Mouse (Mus musculus): ENCODE measurements around the gene Phc1.

Gene Phc1

GRCm38 (mm10) chr6:122295242-122295641 is 45.1 kb downstream of the Phc1 start:
- DNase-seq (ENCODE audit: low spot score) = no peak

GRCm38 (mm10) chr6:122294290-122294689 is 46.1 kb downstream of the Phc1 start:
- no peak for DNase-seq (ENCODE audit: low spot score)

- no peak for DNase-seq (ENCODE audit: low spot score)
These were observed 46.6 kb downstream of the Phc1 start for GRCm38 (mm10) chr6:122293796-122294195.

GRCm38 (mm10) chr6:122293121-122293520 is 47.2 kb downstream of the Phc1 start:
- no peak for DNase-seq (ENCODE audit: low spot score)

GRCm38 (mm10) chr6:122292184-122292583 is 48.2 kb downstream of the Phc1 start:
- no peak for DNase-seq (ENCODE audit: low spot score)

GRCm38 (mm10) chr6:122291735-122292134 is 48.6 kb downstream of the Phc1 start:
- DNase-seq (ENCODE audit: low spot score) = no peak

GRCm38 (mm10) chr6:122291264-122291663 is 49.1 kb downstream of the Phc1 start:
- DNase-seq (ENCODE audit: low spot score) = no peak

- DNase-seq (ENCODE audit: low spot score) = no peak
These were observed 50.1 kb downstream of the Phc1 start for GRCm38 (mm10) chr6:122290253-122290652.

GRCm38 (mm10) chr6:122289313-122289712 is 51.0 kb downstream of the Phc1 start:
- DNase-seq (ENCODE audit: low spot score) = no peak

- no peak for DNase-seq (ENCODE audit: low spot score)
These were observed 52.1 kb downstream of the Phc1 start for GRCm38 (mm10) chr6:122288263-122288662.

GRCm38 (mm10) chr6:122284823-122285222 is 55.5 kb downstream of the Phc1 start:
- DNase-seq (ENCODE audit: low spot score) = no peak

GRCm38 (mm10) chr6:122284304-122284703 is 56.1 kb downstream of the Phc1 start:
- DNase-seq (ENCODE audit: low spot score) = no peak

GRCm38 (mm10) chr6:122283429-122283828 is 56.9 kb downstream of the Phc1 start:
- no peak for DNase-seq (ENCODE audit: low spot score)

GRCm38 (mm10) chr6:122282782-122283181 is 57.6 kb downstream of the Phc1 start, which contains the start of gene Klrg1:
Klrg1 (minus strand) TSS chr6:122282882.
- no peak for DNase-seq (ENCODE audit: low spot score)

- DNase-seq (ENCODE audit: low spot score) = no peak
These were observed 63.8 kb downstream of the Phc1 start for GRCm38 (mm10) chr6:122276565-122276964.

GRCm38 (mm10) chr6:122274546-122274945 is 65.8 kb downstream of the Phc1 start:
- no peak for DNase-seq (ENCODE audit: low spot score)

GRCm38 (mm10) chr6:122270152-122270551 is 70.2 kb downstream of the Phc1 start:
- DNase-seq (ENCODE audit: low spot score) = no peak

- no peak for DNase-seq (ENCODE audit: low spot score)
These were observed 71.2 kb downstream of the Phc1 start for GRCm38 (mm10) chr6:122269170-122269569.

GRCm38 (mm10) chr6:122268561-122268960 is 71.8 kb downstream of the Phc1 start:
- no peak for DNase-seq (ENCODE audit: low spot score)

All from embryo, embryonic 10 days (tissue).